Mouse (Mus musculus): ENCODE data around the gene Gm14781. TPM values are rescaled to one million over a fixed set of nuclear protein-coding genes. Genes with fewer than 3 reads are reported as not detected.
"Not testable (repeated sequence)": the region's sequence is repeated elsewhere in the genome, so short reads cannot be mapped to it uniquely, and the experiment has no call there.

Gm14781 gene
- not detected in 2 replicates for polyA plus RNA-seq (2012; rRNA removed)

DNA sequence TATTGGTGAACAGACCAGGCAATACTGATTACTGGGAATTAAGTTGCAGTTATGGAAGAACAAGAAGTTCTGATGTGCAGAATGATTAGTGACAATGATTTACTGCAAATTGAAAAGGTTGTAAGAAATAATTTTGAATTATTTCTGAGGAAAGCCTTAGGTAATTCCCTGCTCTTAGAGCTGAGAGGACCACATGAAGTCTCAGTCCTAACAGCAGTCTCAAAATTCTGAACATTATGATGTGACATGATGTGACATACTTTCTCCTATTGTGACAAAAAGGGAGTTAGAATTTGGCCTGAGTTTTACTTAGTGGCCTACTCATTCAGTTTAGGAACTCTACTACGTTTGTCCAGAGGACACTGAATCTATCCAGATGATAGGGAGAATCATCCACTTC lies at the start of gene Gm14781:
Gene Gm14781 (plus strand): TSS at position 301 of the 400 bp plus-strand sequence.
- H3K27ac ChIP-seq (ENCODE audit: insufficient read depth, low read length); H3K4me1 ChIP-seq (ENCODE audit: control insufficient read depth, insufficient read depth, low read length); H3K4me3 ChIP-seq (ENCODE audit: insufficient read depth, low read length): not testable (repeated sequence)

DNA sequence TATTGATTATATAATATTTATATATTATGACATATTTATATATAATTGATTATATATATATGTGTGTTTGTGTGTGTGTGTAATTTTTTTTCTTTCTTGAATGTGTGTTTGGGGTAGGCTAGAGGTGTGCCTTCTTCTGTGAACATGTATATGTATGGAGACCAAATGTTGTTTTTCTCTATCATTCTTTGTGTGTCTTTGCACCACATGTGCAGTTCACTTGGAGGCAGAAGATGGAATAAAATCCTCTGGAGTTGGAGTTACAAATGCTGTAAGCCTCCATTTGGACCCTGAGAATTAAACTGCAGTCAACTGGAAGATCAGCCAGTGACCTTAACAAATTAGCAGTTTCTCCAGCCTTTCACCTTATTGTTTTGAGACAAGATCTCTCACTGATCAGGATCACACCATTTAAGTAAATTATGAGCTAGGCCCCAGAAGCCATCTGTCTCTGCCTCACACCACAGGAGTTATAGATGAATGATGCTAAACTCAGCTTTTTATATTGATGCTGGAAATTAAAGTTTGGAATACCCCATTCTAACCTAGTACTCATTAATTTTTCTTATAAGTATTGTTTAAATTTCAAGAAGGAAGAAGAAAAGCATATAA lies 23.1 kb downstream of the Gm14781 start:
- H3K4me1 ChIP-seq (ENCODE audit: control insufficient read depth, insufficient read depth, low read length); H3K27ac ChIP-seq (ENCODE audit: insufficient read depth, low read length); H3K4me3 ChIP-seq (ENCODE audit: insufficient read depth, low read length): not testable (repeated sequence)

Other genes with a start within 250 kb of the Gm14781 start
- gene Gm5072, start 239.7 kb upstream of the Gm14781 start, polyA plus RNA-seq (2012; rRNA removed), result not detected in 2 replicates
- not detected in 2 replicates for gene Gm8914, start 152.1 kb upstream of the Gm14781 start, polyA plus RNA-seq (2012; rRNA removed)
- not detected in 2 replicates for gene 1700084M14Rik, start 56.3 kb upstream of the Gm14781 start, polyA plus RNA-seq (2012; rRNA removed)
- gene Mageb5, start 150.8 kb downstream of the Gm14781 start, polyA plus RNA-seq (2012; rRNA removed), result not detected in 2 replicates

Measured in cortical plate, adult 2 months (tissue).